24 mouse cellular contexts compared by ENCODE assay signal in genomic region chr6:29399851-29400250, GRCm38 (mm10). TPM values are rescaled to one million over a fixed set of nuclear protein-coding genes. Genes with fewer than 3 reads are reported as not detected.
DNase-seq lines count a peak whose midpoint lies in the region; ATAC-seq and TF ChIP-seq lines count a peak whose summit lies in the region.
"Had no signal": no experiment of that assay in that cellular context is flagged by ENCODE, and none has a peak within 500 bp of the region (broad histone marks: within the 10 kb centered on the region; RNA-seq: fewer than 3 reads in every experiment).

No protein-coding gene starts in this region.

- no peak for TF ChIP-seq CTCF in E14TG2a.4 (conservative IDR thresholded peaks at IDR 0.05; ENCODE audit: low read length)
- no peak for TF ChIP-seq CTCF in liver, postnatal 0 days (IDR thresholded peaks at IDR 0.05; ENCODE audit: low read depth)

- no peaks in the 10 kb centered on the region for H3K9me3 ChIP-seq in E14TG2a.4 (ENCODE audit: low read length)
- no peaks in the 10 kb centered on the region for H3K9me3 ChIP-seq in liver, postnatal 0 days (ENCODE audit: low read length)
- H3K9me3 ChIP-seq: embryonic facial prominence, embryonic 13.5 days; embryonic facial prominence, embryonic 15.5 days; forebrain, embryonic 10.5 days; forebrain, embryonic 12.5 days had no signal

- no peak for ATAC-seq in liver, postnatal 0 days
- ATAC-seq: forebrain, embryonic 14.5 days; forebrain, embryonic 16.5 days had no signal

- WGBS in liver, postnatal 0 days (ENCODE audit: insufficient replicate concordance) = 78% methylated on average over 4 of the region's 4 CpGs

- no peak overlapping the region for H3K4me2 ChIP-seq in liver, postnatal 0 days (ENCODE audit: low read depth, low read length)
- H3K4me2 ChIP-seq: embryonic facial prominence, embryonic 13.5 days; embryonic facial prominence, embryonic 15.5 days; forebrain, embryonic 12.5 days had no signal

- H3K36me3 ChIP-seq in E14TG2a.4 (ENCODE audit: insufficient read depth, low read length) = 0 out of 2 replicates have a peak, but pooled peaks cover 4% of the 10 kb centered on the region
- H3K36me3 ChIP-seq in liver, postnatal 0 days (replicated peaks; ENCODE audit: insufficient read depth, low read length) = no peaks in the 10 kb centered on the region
- H3K36me3 ChIP-seq: embryonic facial prominence, embryonic 15.5 days; forebrain, embryonic 12.5 days had no signal

- H3K4me1 ChIP-seq in E14TG2a.4 (replicated peaks; ENCODE audit: low read depth, low read length) = peaks cover 74% of the 10 kb centered on the region
- H3K4me1 ChIP-seq in liver, postnatal 0 days (ENCODE audit: insufficient read depth) = peaks cover 10% of the 10 kb centered on the region

- intact Hi-C loops in heart, postnatal 10 days (cut with DNase I) = loop anchor here (10.0 kb wide), 1 partner anchor 255 kb away; no protein-coding TSS in a partner anchor

- DNase-seq in ES-CJ7 (ENCODE audit: low read depth, low spot score) = peak; percentile 52
- peak; percentile 96 for DNase-seq in R1 (ENCODE audit: low read depth, low spot score)
- peak; percentile 37 for DNase-seq in brain, adult 2 months (ENCODE audit: low read depth, low spot score)
- DNase-seq in cerebellum, adult 9-10 months = no peak
- DNase-seq in heart, postnatal 10 days = no peak
- no peak for DNase-seq in liver, postnatal 0 days
- DNase-seq: adrenal gland, adult 2 months; adrenal gland, postnatal 10 days; adrenal gland, postnatal 25 days; cerebellum, adult 2 months; cerebellum, postnatal 14 days; cerebellum, postnatal 36 days; embryo, embryonic 11 days had no signal

- no peak for TF ChIP-seq EP300 in liver, postnatal 0 days (IDR thresholded peaks at IDR 0.05; ENCODE audit: low read depth)

- H3K27me3 ChIP-seq in E14TG2a.4 (ENCODE audit: insufficient read depth, low read length) = peaks cover 31% of the 10 kb centered on the region
- H3K27me3 ChIP-seq in liver, postnatal 0 days (ENCODE audit: insufficient read depth, low read length) = peaks cover 63% of the 10 kb centered on the region

- H3K27ac ChIP-seq in liver, postnatal 0 days (ENCODE audit: low read depth) = no peak overlapping the region
- H3K27ac ChIP-seq: embryonic facial prominence, embryonic 13.5 days; embryonic facial prominence, embryonic 15.5 days; forebrain, embryonic 10.5 days; forebrain, embryonic 12.5 days had no signal

- H3K9ac ChIP-seq in liver, postnatal 0 days (replicated peaks) = no peak overlapping the region
- H3K9ac ChIP-seq: embryonic facial prominence, embryonic 13.5 days; embryonic facial prominence, embryonic 15.5 days; forebrain, embryonic 12.5 days had no signal

- peak overlapping the region; percentile 43 for H3K4me3 ChIP-seq in E14TG2a.4 (replicated peaks; ENCODE audit: low read length)
- H3K4me3 ChIP-seq in liver, postnatal 0 days (ENCODE audit: low read depth, low read length) = no peak overlapping the region
- H3K4me3 ChIP-seq: embryonic facial prominence, embryonic 13.5 days; embryonic facial prominence, embryonic 15.5 days; erythroblast, embryonic 14.5 days; forebrain, embryonic 10.5 days; forebrain, embryonic 12.5 days had no signal

RNA-seq across cellular contexts. Expression of gene Ccdc136, which starts 3.7 kb away (rescaled TPM):
- total RNA-seq in heart, postnatal 10 days (2021) = 1 to 10 TPM; 6.1 to 7.9 TPM
- 0.09 and 0.22 TPM in 2 replicates for polyA plus RNA-seq in liver, postnatal 0 days (2015; fragmentation: Nextera tagmentation; extraction: Ambion mirVana)
- total RNA-seq: common myeloid progenitor, adult 5-6 weeks; MEL had no signal
- polyA plus RNA-seq: erythroblast, embryonic 14.5 days had no signal

RNA-seq across cellular contexts. Expression of gene Opn1sw, which starts 11.6 kb away (rescaled TPM):
- not detected for total RNA-seq in heart, postnatal 10 days (2021)
- 0.06 and 0.12 TPM in 2 replicates for polyA plus RNA-seq in liver, postnatal 0 days (2015; fragmentation: Nextera tagmentation; extraction: Ambion mirVana)
- total RNA-seq: adrenal gland, adult 2 months; adrenal gland, postnatal 10 days; adrenal gland, postnatal 4 days; common myeloid progenitor, adult 5-6 weeks; MEL had no signal
- polyA plus RNA-seq: adrenal gland, adult 2 months; cerebellum, adult 2 months; erythroblast, embryonic 14.5 days had no signal

RNA-seq across cellular contexts. Expression of gene Flnc, which starts 33.2 kb away (rescaled TPM):
- total RNA-seq in heart, postnatal 10 days (2021) = 100 to 1,000 TPM; 214 to 246 TPM
- polyA plus RNA-seq in liver, postnatal 0 days (2015; fragmentation: Nextera tagmentation; extraction: Ambion mirVana) = 0.07 and 0.24 TPM in 2 replicates
- total RNA-seq: common myeloid progenitor, adult 5-6 weeks had no signal
- polyA plus RNA-seq: erythroblast, embryonic 14.5 days had no signal

RNA-seq across cellular contexts. Expression of gene Calu, which starts 52.0 kb away (rescaled TPM):
- total RNA-seq in heart, postnatal 10 days (2021) = 100 to 1,000 TPM; 327 to 353 TPM
- 55.7 and 63.8 TPM in 2 replicates for polyA plus RNA-seq in liver, postnatal 0 days (2015; fragmentation: Nextera tagmentation; extraction: Ambion mirVana)

Comparison
In these comparisons a context has a peak if more than half of its experiments do, and no peak if none do; other contexts are left out.
1. DNase-seq: peak in ES-CJ7 (single experiment), R1 (single experiment) and brain, adult 2 months (single experiment); none in cerebellum, adult 9-10 months (single experiment), heart, postnatal 10 days (0 of 2) and liver, postnatal 0 days (single experiment).